Mouse (Mus musculus): ENCODE data around the gene Obscn.

Gene Obscn

GRCm38 (mm10) chr11:59141772-59142370, 5.7 kb upstream of the Obscn start:
- DNase-seq (ENCODE audit: low spot score in 2 of 2): no peak

DNA sequence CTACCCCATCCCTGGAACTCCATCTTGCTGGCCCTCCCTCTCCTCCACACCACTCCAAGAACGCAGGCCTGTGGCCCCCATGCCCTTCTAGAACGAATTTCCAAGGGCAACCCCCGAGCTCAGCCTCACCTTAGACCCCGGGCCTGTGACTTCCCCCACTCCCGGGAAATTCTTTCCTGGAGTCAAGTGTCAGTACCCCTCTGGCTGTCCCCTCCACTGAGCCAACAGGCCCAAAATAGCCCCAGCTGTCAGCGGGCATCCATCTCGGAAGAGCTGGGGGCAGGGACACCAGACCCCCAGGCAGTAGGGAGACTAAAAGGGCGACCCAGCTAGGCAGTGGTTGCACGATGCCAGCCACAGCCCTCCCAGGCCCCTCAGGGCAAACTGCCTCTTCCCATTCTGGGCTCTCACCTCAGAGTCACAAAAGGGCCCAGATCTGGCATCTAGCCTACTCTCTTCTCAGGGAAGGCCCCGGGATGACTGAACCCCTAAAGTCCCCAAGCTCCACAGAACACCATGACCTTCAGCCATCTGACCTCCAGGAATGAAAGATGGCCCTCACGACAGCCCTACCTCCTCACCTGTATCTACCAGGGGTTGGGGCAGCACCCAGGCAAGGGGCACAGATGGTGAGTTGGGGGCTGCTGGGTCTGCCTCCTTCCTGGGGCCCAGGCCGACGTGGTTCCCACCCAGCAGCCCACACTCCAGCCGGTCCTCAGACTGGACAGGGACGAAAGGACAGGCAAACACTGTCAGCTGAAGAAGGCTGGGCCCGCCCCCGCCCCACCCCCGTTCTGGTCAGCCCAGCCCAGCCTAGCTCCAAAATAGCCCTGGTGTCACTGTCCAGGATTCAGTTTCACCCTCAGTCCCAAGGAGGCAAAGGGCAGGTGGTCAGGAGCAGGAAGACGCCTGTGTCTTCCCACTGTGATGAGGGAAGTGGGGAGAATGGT, 2.6 kb upstream of the Obscn start:
- DNase-seq (ENCODE audit: low spot score in 2 of 2): no peak

GRCm38 (mm10) chr11:59136994-59137706, 948 bp upstream of the Obscn start:
- no peak for DNase-seq (ENCODE audit: low spot score in 2 of 2)

GRCm38 (mm10) chr11:59135051-59135820, 966 bp downstream of the Obscn start:
- DNase-seq (ENCODE audit: low spot score in 2 of 2): no peak

GRCm38 (mm10) chr11:59134373-59134997, 1.7 kb downstream of the Obscn start:
- DNase-seq (ENCODE audit: low spot score in 2 of 2): peak in 1 of 2 experiments; percentile 37

DNA sequence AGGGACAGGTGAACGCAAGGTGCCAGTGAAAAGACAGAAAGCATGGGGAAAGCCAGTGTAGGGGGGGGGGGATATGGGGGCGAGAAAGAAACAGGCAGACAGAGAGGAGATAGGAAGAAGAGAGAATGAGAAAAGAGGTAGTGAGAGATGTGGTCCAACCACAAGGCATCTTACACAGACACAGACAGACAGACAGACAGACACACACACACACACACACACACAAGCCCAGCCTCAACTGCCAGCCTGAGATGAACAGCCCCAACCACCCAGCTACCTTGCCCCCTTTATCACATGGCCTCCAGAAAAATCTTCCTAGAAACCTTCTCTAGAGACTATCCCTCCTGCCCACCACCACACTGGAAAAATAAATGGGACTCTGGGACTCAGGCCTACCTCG, 4.1 kb downstream of the Obscn start:
- DNase-seq (ENCODE audit: low spot score in 2 of 2): no peak

GRCm38 (mm10) chr11:59131348-59131919, 4.8 kb downstream of the Obscn start:
- no peak for DNase-seq (ENCODE audit: low spot score in 2 of 2)

- no peak for DNase-seq (ENCODE audit: low spot score in 2 of 2)
Observed at GRCm38 (mm10) chr11:59130782-59131181, 5.4 kb downstream of the Obscn start.

- DNase-seq (ENCODE audit: low spot score in 2 of 2): no peak
Observed at GRCm38 (mm10) chr11:59105945-59106344, 30.3 kb downstream of the Obscn start.

DNA sequence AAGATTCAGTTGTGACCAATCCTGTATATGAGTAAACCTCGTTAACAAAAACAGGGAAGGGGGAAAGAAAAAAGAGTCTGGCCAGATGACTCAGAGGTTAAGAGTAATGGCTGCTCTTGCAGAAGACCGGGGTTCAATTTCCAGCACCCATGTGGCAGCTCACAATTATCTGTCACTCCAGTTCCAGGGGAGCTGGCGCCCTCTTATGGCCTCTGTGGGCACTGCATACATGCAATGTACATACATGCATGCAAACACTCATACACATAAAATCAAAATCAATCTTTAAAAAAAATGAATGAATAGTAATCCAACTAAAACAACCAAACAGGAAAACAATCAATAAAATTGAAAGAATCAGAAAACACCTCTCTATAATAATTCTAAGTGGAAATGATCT, 33.9 kb downstream of the Obscn start:
- DNase-seq (ENCODE audit: low spot score in 2 of 2): peak in 1 of 2 experiments; percentile 43

- DNase-seq (ENCODE audit: low spot score in 2 of 2): peak; percentile 35 to 79
Observed at GRCm38 (mm10) chr11:59098339-59098738, 37.9 kb downstream of the Obscn start.

DNA sequence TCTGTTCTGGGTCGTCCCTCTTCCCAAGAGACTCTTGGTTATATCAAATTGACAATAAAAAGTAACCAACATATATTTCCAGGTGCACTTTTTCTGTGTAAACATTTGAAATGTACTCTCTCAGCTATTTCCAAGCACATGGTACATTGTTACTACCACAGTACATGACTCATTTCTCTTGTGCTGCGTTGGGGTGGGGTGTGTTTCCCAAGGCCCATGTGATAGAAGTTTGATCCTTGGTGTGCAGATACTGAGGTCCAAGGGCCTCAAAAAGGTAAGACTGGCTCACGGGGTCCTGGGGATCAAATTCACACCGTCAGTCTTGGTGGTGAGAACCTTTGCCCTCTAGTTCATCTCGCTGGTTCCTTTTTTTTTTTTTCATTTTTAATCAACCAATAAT, 38.4 kb downstream of the Obscn start:
- no peak for DNase-seq (ENCODE audit: low spot score in 2 of 2)

- DNase-seq (ENCODE audit: low spot score in 2 of 2): peak in 1 of 2 experiments; percentile 60
Observed at GRCm38 (mm10) chr11:59094213-59094612, 42.0 kb downstream of the Obscn start.

DNA sequence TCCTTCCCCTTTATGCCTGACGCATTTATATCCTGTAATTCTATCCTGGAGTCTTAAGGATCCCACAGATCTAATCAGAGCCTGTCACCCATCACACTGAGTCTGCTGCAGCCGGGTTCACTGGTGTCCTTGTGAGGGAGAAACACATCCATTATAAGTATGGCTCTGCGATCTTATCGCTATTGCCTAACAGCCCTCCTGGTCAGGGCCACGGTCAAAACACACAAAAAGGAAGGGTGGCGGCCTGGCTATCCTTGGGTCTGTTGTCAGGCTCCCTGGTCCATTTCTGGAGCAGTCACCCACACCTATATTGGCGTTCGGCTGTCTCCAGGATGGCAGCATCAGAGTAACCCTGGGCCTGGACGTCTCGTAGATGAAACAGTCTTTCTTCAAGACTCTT, 48.6 kb downstream of the Obscn start:
- no peak for DNase-seq (ENCODE audit: low spot score in 2 of 2)

DNA sequence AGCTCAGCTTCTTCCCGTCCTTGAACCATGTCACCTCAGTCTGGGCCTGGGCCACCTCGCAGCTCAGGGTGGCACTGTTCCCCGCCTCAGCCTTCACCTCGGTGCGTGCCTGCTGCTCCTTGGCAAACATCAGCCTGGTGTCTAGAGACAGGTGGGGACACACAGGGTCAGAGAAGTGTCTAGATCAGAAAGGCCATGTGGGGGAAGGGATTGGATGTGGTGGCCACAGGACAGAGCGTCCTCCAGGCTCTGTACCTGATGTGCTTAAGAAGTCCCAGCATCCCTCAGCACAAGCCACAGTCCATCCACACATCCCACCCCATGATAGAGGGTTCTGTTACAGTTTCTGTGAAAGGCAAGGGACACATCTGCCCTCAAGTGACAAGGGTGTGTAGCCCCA, 51.0 kb downstream of the Obscn start:
- no peak for DNase-seq (ENCODE audit: low spot score in 2 of 2)

GRCm38 (mm10) chr11:59083125-59083524, 53.1 kb downstream of the Obscn start:
- no peak for DNase-seq (ENCODE audit: low spot score in 2 of 2)

GRCm38 (mm10) chr11:59078311-59078710, 57.9 kb downstream of the Obscn start:
- no peak for DNase-seq (ENCODE audit: low spot score in 2 of 2)

- no peak for DNase-seq (ENCODE audit: low spot score in 2 of 2)
Observed at GRCm38 (mm10) chr11:59070321-59070720, 65.9 kb downstream of the Obscn start.

DNA sequence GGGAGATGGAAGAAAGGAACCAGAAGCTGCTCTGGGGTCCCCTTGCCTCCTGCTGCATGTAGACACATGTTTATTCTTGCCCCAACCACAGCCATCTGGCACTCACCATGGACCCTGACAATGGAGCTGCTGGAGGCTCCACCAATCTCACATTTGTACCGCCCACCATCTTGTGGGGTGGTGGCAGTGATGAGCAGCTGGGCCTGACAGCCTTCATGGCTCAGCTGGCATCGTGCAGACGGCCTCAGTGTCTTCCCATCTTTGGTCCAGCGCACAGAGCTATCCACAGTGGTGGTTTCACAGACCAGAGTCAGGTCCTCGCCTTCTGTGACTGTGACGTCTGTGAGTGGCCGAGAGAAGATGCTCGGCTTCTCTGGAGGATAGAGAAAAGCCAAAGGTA, 67.3 kb downstream of the Obscn start:
- DNase-seq (ENCODE audit: low spot score in 2 of 2): no peak

- no peak for DNase-seq (ENCODE audit: low spot score in 2 of 2)
Observed at GRCm38 (mm10) chr11:59068433-59068832, 67.8 kb downstream of the Obscn start.

- no peak for DNase-seq (ENCODE audit: low spot score in 2 of 2)
Observed at GRCm38 (mm10) chr11:59067921-59068320, 68.3 kb downstream of the Obscn start.
